Mouse (Mus musculus) thymus, postnatal 10 days (tissue): ENCODE data around the gene Slc35b2.

Experiments
- DNase-seq, 2 experiments: peaks; one replicate each; pipeline ENCODE4 v3.0.0; 2021; ENCODE audit warnings: low spot score in 2 of 2

The Slc35b2 gene

GRCm38 (mm10) chr17:45584096-45584896 is 20.6 kb downstream of the Slc35b2 start:
- no peak for DNase-seq

GRCm38 (mm10) chr17:45584939-45585678 is 21.4 kb downstream of the Slc35b2 start:
- peak; percentile 62 to 86 for DNase-seq

- no peak for DNase-seq
Measured at GRCm38 (mm10) chr17:45585725-45586448, 22.2 kb downstream of the Slc35b2 start.

- DNase-seq, result no peak
Measured at GRCm38 (mm10) chr17:45586449-45586837, 22.8 kb downstream of the Slc35b2 start.

- no peak for DNase-seq
Measured at GRCm38 (mm10) chr17:45588370-45588769, 24.7 kb downstream of the Slc35b2 start.

- no peak for DNase-seq
Measured at GRCm38 (mm10) chr17:45589236-45589635, 25.6 kb downstream of the Slc35b2 start.

GRCm38 (mm10) chr17:45589844-45590243 is 26.2 kb downstream of the Slc35b2 start:
- no peak for DNase-seq

GRCm38 (mm10) chr17:45590410-45590809 is 26.7 kb downstream of the Slc35b2 start:
- no peak for DNase-seq

GRCm38 (mm10) chr17:45591701-45592605 is 28.3 kb downstream of the Slc35b2 start:
- DNase-seq, result no peak

- peak in 1 of 2 experiments; percentile 23 for DNase-seq
Measured at GRCm38 (mm10) chr17:45592606-45593431, 29.1 kb downstream of the Slc35b2 start.

- no peak for DNase-seq
Measured at GRCm38 (mm10) chr17:45593479-45593878, 29.8 kb downstream of the Slc35b2 start.

- DNase-seq, result no peak
Measured at GRCm38 (mm10) chr17:45594195-45594594, 30.5 kb downstream of the Slc35b2 start.

- DNase-seq, result peak; percentile 80 to 85
Measured at GRCm38 (mm10) chr17:45594881-45595735, 31.4 kb downstream of the Slc35b2 start.

- DNase-seq, result no peak
Measured at GRCm38 (mm10) chr17:45595736-45596390, 32.2 kb downstream of the Slc35b2 start.

- DNase-seq, result peak; percentile 55 to 63
Measured at GRCm38 (mm10) chr17:45596631-45597396, 33.1 kb downstream of the Slc35b2 start.

GRCm38 (mm10) chr17:45597787-45598186 is 34.1 kb downstream of the Slc35b2 start:
- no peak for DNase-seq

GRCm38 (mm10) chr17:45598376-45598775 is 34.7 kb downstream of the Slc35b2 start:
- DNase-seq, result no peak

GRCm38 (mm10) chr17:45598891-45599290 is 35.2 kb downstream of the Slc35b2 start:
- DNase-seq, result no peak
